Mouse (Mus musculus) midbrain, embryonic 11.5 days (tissue): ENCODE data around the gene Lrrc41. TPM values are rescaled to one million over a fixed set of nuclear protein-coding genes. Genes with fewer than 3 reads are reported as not detected.

Experiments
- ATAC-seq: fragments of 200-750 bp; cut with Nextera tagmentation; 2 replicates; pipeline ENCODE4 v1.8.0; 2017; ENCODE audit warnings: moderate TSS enrichment, moderate library complexity; ENCODE audit not compliant: low FRiP score
- DNase-seq: peaks from one replicate; pipeline ENCODE4 v3.0.0; 2015; ENCODE audit warnings: low spot score; ENCODE audit errors: missing footprints
- H3K27ac ChIP-seq: fragments of 300-500 bp; sonication (generic); 2 replicates; pipeline ENCODE4 v1.5.1; 2014; ENCODE audit warnings: low read depth, low read length
- H3K27me3 ChIP-seq: fragments of 300-500 bp; sonication (generic); 2 replicates; pipeline ENCODE4 v1.6.1; 2014; ENCODE audit warnings: mild to moderate bottlenecking, low read length, moderate library complexity, mixed read lengths; ENCODE audit not compliant: control insufficient read depth, insufficient read depth
- H3K36me3 ChIP-seq: fragments of 300-500 bp; sonication (generic); 2 replicates; pipeline ENCODE4 v1.6.1; 2014; ENCODE audit warnings: mild to moderate bottlenecking, low read length, moderate library complexity, mixed read lengths; ENCODE audit not compliant: control insufficient read depth, insufficient read depth
- H3K4me1 ChIP-seq: fragments of 300-500 bp; sonication (generic); 2 replicates; pipeline ENCODE4 v1.6.1; 2014; ENCODE audit warnings: low read length; ENCODE audit not compliant: control insufficient read depth, insufficient read depth
- H3K4me2 ChIP-seq: fragments of 300-500 bp; sonication (generic); 2 replicates; pipeline ENCODE4 v1.6.1; 2014; ENCODE audit warnings: mild to moderate bottlenecking, moderate library complexity
- H3K4me3 ChIP-seq: fragments of 300-500 bp; sonication (generic); 2 replicates; pipeline ENCODE4 v1.5.1; 2014; ENCODE audit warnings: low read depth, low read length
- H3K9ac ChIP-seq: fragments of 300-500 bp; sonication (generic); 2 replicates; pipeline ENCODE4 v1.6.1; 2014; ENCODE audit warnings: low read length
- H3K9me3 ChIP-seq: fragments of 300-500 bp; sonication (generic); 2 replicates; pipeline ENCODE4 v1.6.1; 2016; ENCODE audit warnings: low read length; ENCODE audit not compliant: control insufficient read depth
- WGBS: fragments of 180-500 bp; shearing (Covaris S2); extraction: QIAGEN DNeasy Blood & Tissue Kit; methylation state at CpG from one replicate; pipeline ENCODE4 v1.1.7; 2014; 5-methylcytosine and 5-hydroxymethylcytosine counted together
- polyA plus RNA-seq: library from polyadenylated mRNA; unstranded; fragments of >200 nt; fragmentation: Nextera tagmentation; extraction: Ambion mirVana; gene quantifications from 2 replicates; pipeline ENCODE4 v1.2.1, GENCODE M21; 2014

Lrrc41 gene
- polyA plus RNA-seq, 1 experiment from 2014 or later: 67.5 TPM

GRCm38 (mm10) chr4:116137421-116137996 is 62.4 kb downstream of the Lrrc41 start:
- 0 out of 2 replicates have a peak, but pooled peaks have one; percentile 46 for ATAC-seq
- H3K27me3 ChIP-seq: no peaks in the 10 kb centered on the region; the same call in 1 of the 2 replicates
- no peak overlapping the region for H3K9ac ChIP-seq

GRCm38 (mm10) chr4:116140801-116141574 is 65.9 kb downstream of the Lrrc41 start:
- Histone ChIP-seq H3K9ac (no peak overlapping the region), H3K4me1 (peaks cover 4% of the 10 kb centered on the region; the same call in 1 of the 2 replicates), H3K27ac (no peak overlapping the region), H3K9me3 (no peaks in the 10 kb centered on the region), H3K4me2 (no peak overlapping the region), H3K36me3 (no peaks in the 10 kb centered on the region), H3K4me3 (no peak overlapping the region), H3K27me3 (peaks cover 6% of the 10 kb centered on the region)
- DNase-seq (peak; percentile 75), ATAC-seq (no peak)
- WGBS: 83% methylated on average over 7 of the region's 7 CpGs

More at GRCm38 (mm10) chr4:116137421-116137996, 62.4 kb downstream of the Lrrc41 start:
- DNase-seq: peak; percentile 82
- 47% methylated on average over 13 of the region's 13 CpGs for WGBS
- H3K4me3 ChIP-seq: no peak overlapping the region
- H3K9me3 ChIP-seq: no peaks in the 10 kb centered on the region
- H3K36me3 ChIP-seq: no peaks in the 10 kb centered on the region
- H3K4me1 ChIP-seq: peaks cover 4% of the 10 kb centered on the region; the same call in 1 of the 2 replicates
- no peak overlapping the region for H3K4me2 ChIP-seq
- H3K27ac ChIP-seq: no peak overlapping the region

GRCm38 (mm10) chr4:116141736-116142135 is 66.7 kb downstream of the Lrrc41 start:
- Histone ChIP-seq H3K4me1 (peaks cover 2% of the 10 kb centered on the region; the same call in 1 of the 2 replicates), H3K4me2 (no peak overlapping the region), H3K9ac (no peak overlapping the region), H3K27ac (no peak overlapping the region), H3K36me3 (no peaks in the 10 kb centered on the region), H3K27me3 (peaks cover 6% of the 10 kb centered on the region), H3K4me3 (no peak overlapping the region), H3K9me3 (no peaks in the 10 kb centered on the region)
- WGBS: 73% methylated on average over 1 of the region's 1 CpGs
- DNase-seq (peak; percentile 67), ATAC-seq (no peak)

- no peak overlapping the region for H3K9ac ChIP-seq
- H3K4me3 ChIP-seq: no peak overlapping the region
- H3K27me3 ChIP-seq: peaks cover 6% of the 10 kb centered on the region
- no peaks in the 10 kb centered on the region for H3K36me3 ChIP-seq
- 76% methylated on average over 7 of the region's 7 CpGs for WGBS
- H3K27ac ChIP-seq: no peak overlapping the region
- no peaks in the 10 kb centered on the region for H3K9me3 ChIP-seq
- no peak overlapping the region for H3K4me2 ChIP-seq
- H3K4me1 ChIP-seq: no peaks in the 10 kb centered on the region
- no peak for DNase-seq
- no peak for ATAC-seq
Measured at GRCm38 (mm10) chr4:116142269-116142668, 67.2 kb downstream of the Lrrc41 start.

- DNase-seq (peak; percentile 83), ATAC-seq (0 out of 2 replicates have a peak, but pooled peaks have one; percentile 15)
- no peaks in the 10 kb centered on the region for H3K9me3 ChIP-seq
- H3K36me3 ChIP-seq: no peaks in the 10 kb centered on the region
- no peak overlapping the region for H3K27ac ChIP-seq
- peak overlapping the region; percentile 56 for H3K4me3 ChIP-seq
- 15% methylated on average over 7 of the region's 7 CpGs for WGBS
- H3K27me3 ChIP-seq: peaks cover 6% of the 10 kb centered on the region
- peak overlapping the region; percentile 79; the same call in 1 of the 2 replicates for H3K4me2 ChIP-seq
- no peak overlapping the region; the same call in 1 of the 2 replicates for H3K9ac ChIP-seq
- no peaks in the 10 kb centered on the region for H3K4me1 ChIP-seq
Measured at GRCm38 (mm10) chr4:116143317-116143811, 68.3 kb downstream of the Lrrc41 start.

- peak overlapping the region; percentile 79 for H3K4me2 ChIP-seq
- peak overlapping the region; percentile 66 for H3K9ac ChIP-seq
- H3K9me3 ChIP-seq: no peaks in the 10 kb centered on the region
- no peaks in the 10 kb centered on the region for H3K36me3 ChIP-seq
- no peaks in the 10 kb centered on the region for H3K4me1 ChIP-seq
- DNase-seq (peak; percentile 95), ATAC-seq (peak; percentile 78)
- H3K27me3 ChIP-seq: peaks cover 6% of the 10 kb centered on the region
- no peak overlapping the region for H3K27ac ChIP-seq
- peak overlapping the region; percentile 56 for H3K4me3 ChIP-seq
- under 1% methylated on average over 41 of the region's 47 CpGs for WGBS
Measured at GRCm38 (mm10) chr4:116143891-116144717, 69.0 kb downstream of the Lrrc41 start.

Other genes starting within 250 kb of the Lrrc41 start
- gene Mob3c, start 247.2 kb upstream of the Lrrc41 start, polyA plus RNA-seq: 2.5 and 3.7 TPM in 2 replicates
- 17.9 and 22.3 TPM in 2 replicates for gene Mknk1, start 236.1 kb upstream of the Lrrc41 start, polyA plus RNA-seq
- not detected in 2 replicates for gene Kncn, start 190.9 kb upstream of the Lrrc41 start, polyA plus RNA-seq
- 0.33 TPM in 1 of 2 replicates, not detected in the other for gene 6430628N08Rik, start 184.6 kb upstream of the Lrrc41 start, polyA plus RNA-seq
- gene Dmbx1, start 135.3 kb upstream of the Lrrc41 start, polyA plus RNA-seq: 15.1 and 15.9 TPM in 2 replicates
- 1.8 TPM in 2 replicates for gene Faah, start 57.3 kb upstream of the Lrrc41 start, polyA plus RNA-seq
- gene Nsun4, start 21.4 kb upstream of the Lrrc41 start, polyA plus RNA-seq: 22.2 and 24.7 TPM in 2 replicates
- gene Uqcrh, start 198 bp upstream of the Lrrc41 start, polyA plus RNA-seq: 398 and 455 TPM in 2 replicates
- gene Rad54l, start 48.4 kb downstream of the Lrrc41 start, polyA plus RNA-seq: 55.8 and 61.0 TPM in 2 replicates
- 46.6 and 48.4 TPM in 2 replicates for gene Pomgnt1, start 48.6 kb downstream of the Lrrc41 start, polyA plus RNA-seq
- 1.5 and 1.8 TPM in 2 replicates for gene Lurap1, start 76.1 kb downstream of the Lrrc41 start, polyA plus RNA-seq
- gene Tspan1, start 92.3 kb downstream of the Lrrc41 start, polyA plus RNA-seq: not detected in 2 replicates
- gene 1700042G07Rik, start 98.1 kb downstream of the Lrrc41 start, polyA plus RNA-seq: not detected in 2 replicates
- gene Gm49337, start 98.1 kb downstream of the Lrrc41 start, polyA plus RNA-seq: not detected in 2 replicates
- 70.6 and 84.1 TPM in 2 replicates for gene Pik3r3, start 146.3 kb downstream of the Lrrc41 start, polyA plus RNA-seq